Mouse (Mus musculus): ENCODE data around the gene Kctd20. TPM values are rescaled to one million over a fixed set of nuclear protein-coding genes. Genes with fewer than 3 reads are reported as not detected.
A peak's percentile ranks its signal among the peaks of the same experiment; 100 is the strongest.

The Kctd20 gene
- polyA plus RNA-seq, 1 experiment from 2014 or later = 111 TPM

GRCm38 (mm10) chr17:28940776-28941555 lies 10.8 kb upstream of the Kctd20 start:
- H3K4me3 ChIP-seq = no peak overlapping the region
- H3K9me3 ChIP-seq = peaks cover 14% of the 10 kb centered on the region
- no peaks in the 10 kb centered on the region for H3K36me3 ChIP-seq (replicated peaks)
- 93% methylated on average over 25 of the region's 25 CpGs for WGBS
- no peaks in the 10 kb centered on the region for H3K27me3 ChIP-seq (ENCODE audit: poor library complexity, severe bottlenecking)
- no peak overlapping the region for H3K27ac ChIP-seq
- H3K4me1 ChIP-seq = no peaks in the 10 kb centered on the region
- no peak for DNase-seq (ENCODE audit: extremely low spot score, low spot score)

GRCm38 (mm10) chr17:28942101-28942500 lies 9.6 kb upstream of the Kctd20 start:
- H3K36me3 ChIP-seq (replicated peaks) = no peaks in the 10 kb centered on the region
- H3K27me3 ChIP-seq (ENCODE audit: poor library complexity, severe bottlenecking) = no peaks in the 10 kb centered on the region
- H3K9me3 ChIP-seq = peaks cover 17% of the 10 kb centered on the region
- H3K27ac ChIP-seq = no peak overlapping the region
- 78% methylated on average over 10 of the region's 11 CpGs for WGBS
- no peak for DNase-seq (ENCODE audit: extremely low spot score, low spot score)
- H3K4me3 ChIP-seq = no peak overlapping the region
- H3K4me1 ChIP-seq = no peaks in the 10 kb centered on the region

DNA sequence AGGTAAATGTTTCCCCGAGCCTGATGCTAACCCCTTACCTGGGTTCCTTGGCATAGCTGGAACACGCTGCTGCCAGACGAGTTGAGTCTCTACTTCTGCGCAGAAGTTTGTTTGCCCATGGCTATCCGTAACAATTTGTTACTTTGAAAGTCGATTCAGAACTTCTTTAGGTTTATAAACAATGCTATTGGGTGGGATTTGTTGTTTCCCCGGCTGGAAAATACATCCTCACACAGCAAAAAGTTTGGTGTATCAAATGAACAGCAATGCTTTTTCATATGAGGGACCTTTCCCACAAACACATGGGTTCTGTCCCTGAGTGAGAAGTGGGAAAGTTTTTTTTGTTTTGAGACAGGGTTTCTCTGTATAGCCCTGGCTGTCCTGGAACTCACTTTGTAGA lies 8.0 kb upstream of the Kctd20 start, which contains the start of gene Pxt1:
Gene Pxt1 (minus strand): TSS at position 101 of the 400 bp plus-strand sequence.
- Histone ChIP-seq H3K9me3 (peaks cover 22% of the 10 kb centered on the region), H3K4me1 (no peaks in the 10 kb centered on the region), H3K4me3 (no peak within 1 kb of the TSS), H3K27me3 (ENCODE audit: poor library complexity, severe bottlenecking) (no peaks in the 10 kb centered on the region), H3K27ac (no peak within 1 kb of the TSS), H3K36me3 (replicated peaks) (no peaks in the 10 kb centered on the region)
- no peak for DNase-seq (ENCODE audit: extremely low spot score, low spot score)
- 94% methylated on average over 7 of the region's 7 CpGs for WGBS

GRCm38 (mm10) chr17:28944481-28944880 lies 7.3 kb upstream of the Kctd20 start:
- DNase-seq (ENCODE audit: extremely low spot score, low spot score) = no peak
- Histone ChIP-seq H3K4me1 (no peaks in the 10 kb centered on the region), H3K27me3 (ENCODE audit: poor library complexity, severe bottlenecking) (no peaks in the 10 kb centered on the region), H3K27ac (no peak overlapping the region), H3K4me3 (no peak overlapping the region), H3K9me3 (peaks cover 22% of the 10 kb centered on the region), H3K36me3 (replicated peaks) (no peaks in the 10 kb centered on the region)
- 91% methylated on average over 7 of the region's 7 CpGs for WGBS

- Histone ChIP-seq H3K27ac (no peak overlapping the region), H3K36me3 (replicated peaks) (no peaks in the 10 kb centered on the region), H3K27me3 (ENCODE audit: poor library complexity, severe bottlenecking) (no peaks in the 10 kb centered on the region), H3K9me3 (peaks cover 12% of the 10 kb centered on the region), H3K4me1 (peaks cover 9% of the 10 kb centered on the region), H3K4me3 (no peak overlapping the region)
- WGBS = 92% methylated on average over 19 of the region's 19 CpGs
- DNase-seq (ENCODE audit: extremely low spot score, low spot score) = no peak
These were observed 4.5 kb upstream of the Kctd20 start for GRCm38 (mm10) chr17:28947011-28947939.

GRCm38 (mm10) chr17:28948661-28949060 lies 3.1 kb upstream of the Kctd20 start:
- H3K36me3 ChIP-seq (replicated peaks) = no peaks in the 10 kb centered on the region
- DNase-seq (ENCODE audit: extremely low spot score, low spot score) = no peak
- H3K4me1 ChIP-seq = peaks cover 16% of the 10 kb centered on the region
- 86% methylated on average over 4 of the region's 4 CpGs for WGBS
- H3K27ac ChIP-seq = no peak overlapping the region
- H3K4me3 ChIP-seq = no peak overlapping the region
- no peaks in the 10 kb centered on the region for H3K27me3 ChIP-seq (ENCODE audit: poor library complexity, severe bottlenecking)
- peaks cover 12% of the 10 kb centered on the region for H3K9me3 ChIP-seq

DNA sequence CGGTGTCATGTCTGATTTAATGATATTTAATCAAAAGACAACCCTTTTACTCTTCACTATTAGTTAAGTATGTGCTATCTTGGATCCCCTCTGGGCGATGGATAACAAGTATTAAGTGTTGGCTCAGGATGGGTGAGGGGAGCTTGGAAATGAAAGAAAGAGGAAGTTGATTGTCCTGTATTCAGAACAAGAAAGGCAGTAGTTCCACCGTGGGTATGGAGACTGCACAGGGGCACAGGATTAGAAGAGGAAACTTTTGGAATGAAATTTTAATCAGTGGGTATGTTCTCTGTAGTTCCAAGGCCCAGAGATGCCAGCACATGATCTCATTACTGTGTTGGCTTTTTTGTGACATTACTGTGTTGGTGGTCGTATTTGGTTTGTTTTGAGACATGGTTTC lies 999 bp upstream of the Kctd20 start:
- 79% methylated on average over 4 of the region's 4 CpGs for WGBS
- Histone ChIP-seq H3K27ac (peak overlapping the region; percentile 99; the same call in 1 of the 2 replicates), H3K4me3 (peak overlapping the region; percentile 69; the same call in 1 of the 2 replicates), H3K27me3 (ENCODE audit: poor library complexity, severe bottlenecking) (no peaks in the 10 kb centered on the region), H3K4me1 (peaks cover 24% of the 10 kb centered on the region), H3K36me3 (replicated peaks) (peaks cover 16% of the 10 kb centered on the region), H3K9me3 (peaks cover 18% of the 10 kb centered on the region)
- no peak for DNase-seq (ENCODE audit: extremely low spot score, low spot score)

DNA sequence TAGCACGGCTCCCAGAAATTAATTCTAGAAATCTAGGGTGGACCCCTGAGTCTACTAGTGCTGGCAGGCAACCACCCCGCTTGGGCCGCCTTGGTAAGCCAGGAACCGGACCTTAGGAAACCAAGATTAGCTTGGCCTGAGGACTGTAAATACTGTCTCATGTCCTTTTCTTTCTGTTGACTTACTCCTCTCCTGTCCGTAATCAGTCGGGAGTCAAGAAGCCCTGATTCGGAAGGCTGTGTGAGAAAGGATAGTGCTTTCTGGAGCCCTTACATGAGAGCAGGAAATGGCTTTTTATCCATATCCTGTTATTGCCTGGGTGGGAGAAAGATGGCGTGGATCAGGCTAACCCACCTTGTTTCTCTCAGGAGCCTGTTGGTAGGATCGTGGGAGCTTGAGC lies 1.5 kb downstream of the Kctd20 start:
- Histone ChIP-seq H3K9me3 (peaks cover 15% of the 10 kb centered on the region; the same call in 1 of the 2 replicates), H3K4me3 (peak overlapping the region; percentile 69), H3K27ac (peak overlapping the region; percentile 99), H3K4me1 (peaks cover 24% of the 10 kb centered on the region), H3K36me3 (replicated peaks) (peaks cover 38% of the 10 kb centered on the region), H3K27me3 (ENCODE audit: poor library complexity, severe bottlenecking) (no peaks in the 10 kb centered on the region)
- 43% methylated on average over 9 of the region's 9 CpGs for WGBS
- DNase-seq (ENCODE audit: extremely low spot score, low spot score) = no peak

GRCm38 (mm10) chr17:28954416-28954815 lies 2.7 kb downstream of the Kctd20 start:
- Histone ChIP-seq H3K9me3 (peaks cover 15% of the 10 kb centered on the region; the same call in 1 of the 2 replicates), H3K27me3 (ENCODE audit: poor library complexity, severe bottlenecking) (no peaks in the 10 kb centered on the region), H3K36me3 (replicated peaks) (peaks cover 46% of the 10 kb centered on the region), H3K4me1 (peaks cover 24% of the 10 kb centered on the region), H3K4me3 (peak overlapping the region; percentile 69; the same call in 1 of the 2 replicates), H3K27ac (no peak overlapping the region)
- DNase-seq (ENCODE audit: extremely low spot score, low spot score) = no peak
- 95% methylated on average over 9 of the region's 9 CpGs for WGBS

DNA sequence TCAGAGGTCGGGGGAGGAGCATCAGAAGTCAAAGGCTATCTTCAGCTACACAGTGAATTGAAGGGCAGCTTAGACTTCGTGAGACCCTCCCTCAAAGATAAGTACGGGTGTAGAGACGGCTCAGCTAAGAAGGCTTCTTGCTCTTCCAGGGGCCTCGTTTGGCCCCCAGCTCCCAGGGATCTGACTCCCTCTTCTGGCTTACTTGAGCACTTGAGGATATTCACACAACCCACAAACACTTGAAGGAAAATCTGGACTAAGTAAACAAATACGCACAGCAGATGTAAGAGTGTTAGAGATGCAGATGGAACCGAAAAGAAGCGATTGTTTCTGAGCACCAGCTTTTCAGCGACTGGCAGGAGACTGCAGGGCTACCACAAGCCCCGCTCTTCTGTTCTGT lies 8.8 kb downstream of the Kctd20 start:
- Histone ChIP-seq H3K9me3 (peaks cover 9% of the 10 kb centered on the region; the same call in 1 of the 2 replicates), H3K4me1 (no peaks in the 10 kb centered on the region; the same call in 1 of the 2 replicates), H3K36me3 (replicated peaks) (peaks cover 89% of the 10 kb centered on the region), H3K27me3 (ENCODE audit: poor library complexity, severe bottlenecking) (no peaks in the 10 kb centered on the region), H3K27ac (no peak overlapping the region), H3K4me3 (no peak overlapping the region)
- DNase-seq (ENCODE audit: extremely low spot score, low spot score) = no peak
- WGBS = 83% methylated on average over 10 of the region's 10 CpGs

DNA sequence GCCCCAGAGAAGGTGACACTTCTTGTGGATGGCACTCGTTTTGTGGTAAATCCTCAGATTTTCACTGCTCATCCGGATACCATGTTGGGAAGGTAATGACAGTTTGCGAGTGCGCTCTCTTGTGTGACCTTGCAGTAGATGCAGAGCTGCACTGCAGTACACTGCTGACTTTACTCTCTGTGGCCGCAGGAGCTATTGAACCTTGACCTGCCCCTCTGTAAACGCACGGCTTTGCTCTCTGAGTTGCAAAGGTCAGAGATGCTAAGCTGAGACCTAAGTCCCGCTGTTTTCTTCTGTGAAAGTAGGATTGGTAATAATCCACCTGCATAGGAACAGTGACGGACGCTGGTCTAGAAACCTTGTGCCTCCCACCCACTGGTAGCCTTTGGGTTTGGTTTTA lies 9.8 kb downstream of the Kctd20 start:
- DNase-seq (ENCODE audit: extremely low spot score, low spot score) = no peak
- WGBS = 92% methylated on average over 10 of the region's 10 CpGs
- no peaks in the 10 kb centered on the region; the same call in 1 of the 2 replicates for H3K4me1 ChIP-seq
- H3K36me3 ChIP-seq (replicated peaks) = peaks cover 90% of the 10 kb centered on the region
- no peak overlapping the region for H3K4me3 ChIP-seq
- no peaks in the 10 kb centered on the region for H3K27me3 ChIP-seq (ENCODE audit: poor library complexity, severe bottlenecking)
- no peak overlapping the region for H3K27ac ChIP-seq
- peaks cover 1% of the 10 kb centered on the region; the same call in 1 of the 2 replicates for H3K9me3 ChIP-seq

- H3K4me1 ChIP-seq = no peaks in the 10 kb centered on the region; the same call in 1 of the 2 replicates
- H3K4me3 ChIP-seq = no peak overlapping the region
- no peak overlapping the region for H3K27ac ChIP-seq
- no peaks in the 10 kb centered on the region for H3K27me3 ChIP-seq (ENCODE audit: poor library complexity, severe bottlenecking)
- peaks cover 100% of the 10 kb centered on the region for H3K36me3 ChIP-seq (replicated peaks)
- H3K9me3 ChIP-seq = no peaks in the 10 kb centered on the region
- 87% methylated on average over 11 of the region's 11 CpGs for WGBS
- DNase-seq (ENCODE audit: extremely low spot score, low spot score) = no peak
These were observed 15.4 kb downstream of the Kctd20 start for GRCm38 (mm10) chr17:28967021-28967610.

Measured in forebrain, embryonic 10.5 days (tissue).